Mouse (Mus musculus) heart, adult 2 months (tissue): ENCODE data around the gene Gpr137. TPM values are rescaled to one million over a fixed set of nuclear protein-coding genes. Genes with fewer than 3 reads are reported as not detected.
A peak's percentile ranks its signal among the peaks of the same experiment; 100 is the strongest.
"Not testable (repeated sequence)": the region's sequence is repeated elsewhere in the genome, so short reads cannot be mapped to it uniquely, and the experiment has no call there.

ENCODE experiments used
- DNase-seq, 2 experiments: peaks; one replicate each; pipeline ENCODE4 v3.0.0; 2021
- H3K27ac ChIP-seq: fragments of 200-600 bp; 2 replicates; pipeline ENCODE4 v1.8.1; 2022
- H3K27me3 ChIP-seq: fragments of 200-500 bp; 2 replicates; pipeline ENCODE4 v1.6.1; 2012; ENCODE audit warnings: mild to moderate bottlenecking, low read length, inconsistent platforms, mixed read lengths; ENCODE audit not compliant: control insufficient read depth, insufficient read depth
- H3K36me3 ChIP-seq: fragments of 200-500 bp; 2 replicates; pipeline ENCODE4 v1.6.1; 2012; ENCODE audit warnings: low read length, inconsistent platforms; ENCODE audit not compliant: control insufficient read depth, insufficient read depth
- H3K4me1 ChIP-seq: fragments of 200-500 bp; 2 replicates; pipeline ENCODE4 v1.6.1; 2011; ENCODE audit warnings: low read length; ENCODE audit not compliant: control insufficient read depth, insufficient read depth
- H3K4me3 ChIP-seq: fragments of 200-600 bp; 2 replicates; pipeline ENCODE4 v1.8.1; 2022
- H3K79me2 ChIP-seq: fragments of 200-500 bp; replicated peaks from 2 replicates; pipeline ENCODE4 v1.6.1; 2012; ENCODE audit warnings: mild to moderate bottlenecking, inconsistent platforms, low read length, moderate library complexity, mixed read lengths; ENCODE audit not compliant: control insufficient read depth, insufficient read depth
- H3K9ac ChIP-seq: fragments of 200-500 bp; 2 replicates; pipeline ENCODE4 v1.6.1; 2012; ENCODE audit warnings: low read depth, mild to moderate bottlenecking, control low read depth, inconsistent platforms, low read length, mixed read lengths
- CTCF ChIP-seq: fragments of 200-600 bp; IDR thresholded peaks from 2 replicates; pipeline ENCODE4 v1.8.1; 2022; ENCODE audit warnings: antibody characterized with exemption, mild to moderate bottlenecking, moderate library complexity
- EP300 ChIP-seq: fragments of 200-500 bp; IDR thresholded peaks from 2 replicates; pipeline ENCODE4 v1.6.1; 2011; ENCODE audit warnings: low read depth, low read length, control low read depth; ENCODE audit not compliant: insufficient read depth
- POLR2A ChIP-seq: fragments of 200-500 bp; IDR thresholded peaks from 2 replicates; pipeline ENCODE4 v1.6.1; 2011; ENCODE audit warnings: mild to moderate bottlenecking, low read depth, low read length, control low read depth; ENCODE audit not compliant: insufficient read depth
- WGBS: fragments of 180-500 bp; shearing (Covaris S2); methylation state at CpG from one replicate; pipeline ENCODE4 v1.1.7; 2018; 5-methylcytosine and 5-hydroxymethylcytosine counted together
- intact Hi-C: fragments of 180-260 bp; cut with DNase I; formaldehyde crosslinking; loops from one replicate; pipeline ENCODE4 v1.15.1; 2025
- polyA plus RNA-seq: library from polyadenylated mRNA; depleted of rRNA; stranded (reverse); fragments of >200 nt; gene quantifications from 2 replicates; pipeline ENCODE4 v1.2.3, GENCODE M21; 2012
- total RNA-seq, 2 experiments: library from RNA; stranded (reverse); gene quantifications; 2 replicates each; pipeline ENCODE4 v1.2.3; 2021

Gpr137 gene
- total and polyA plus RNA-seq, 3 experiments, result 34.1 to 53.4 (median 35.4) TPM

- Histone ChIP-seq H3K27ac (no peak overlapping the region), H3K4me3 (no peak overlapping the region), H3K36me3 (no peaks in the 10 kb centered on the region), H3K27me3 (no peaks in the 10 kb centered on the region), H3K9ac (no peak overlapping the region), H3K79me2 (no peaks in the 10 kb centered on the region; the same call in 1 of the 2 replicates), H3K4me1 (peaks cover 8% of the 10 kb centered on the region)
- TF ChIP-seq EP300 (no peak), CTCF (no peak), POLR2A (no peak)
- intact Hi-C loops, result no loop called here
- WGBS, result 86% methylated on average over 15 of the region's 15 CpGs
- DNase-seq, result no peak
Observed at GRCm38 (mm10) chr19:6912205-6912970, 29.9 kb downstream of the Gpr137 start.

GRCm38 (mm10) chr19:6911101-6912074 lies 30.9 kb downstream of the Gpr137 start:
- WGBS, result 82% methylated on average over 19 of the region's 19 CpGs

GRCm38 (mm10) chr19:6910306-6910705 lies 32.0 kb downstream of the Gpr137 start:
- H3K36me3 ChIP-seq, H3K27me3 ChIP-seq, DNase-seq, H3K4me1 ChIP-seq, intact Hi-C loops, H3K79me2 ChIP-seq: not testable (repeated sequence)
- H3K9ac ChIP-seq, result peak overlapping the region; percentile 64
- under 1% methylated on average over 30 of the region's 30 CpGs for WGBS
- H3K27ac ChIP-seq, result peak overlapping the region; percentile 99
- peak overlapping the region; percentile 84 for H3K4me3 ChIP-seq

More at GRCm38 (mm10) chr19:6911101-6912074, 30.9 kb downstream of the Gpr137 start:
- Histone ChIP-seq H3K4me1 (peaks cover 8% of the 10 kb centered on the region), H3K27me3 (no peaks in the 10 kb centered on the region), H3K27ac (no peak overlapping the region), H3K36me3 (no peaks in the 10 kb centered on the region), H3K79me2 (no peaks in the 10 kb centered on the region; the same call in 1 of the 2 replicates), H3K4me3 (no peak overlapping the region), H3K9ac (no peak overlapping the region)
- intact Hi-C loops, result no loop called here
- DNase-seq, result no peak
- TF ChIP-seq POLR2A, result no peak
- TF ChIP-seq EP300, result no peak

GRCm38 (mm10) chr19:6909507-6910289 lies 32.6 kb downstream of the Gpr137 start, which contains the start of the genes Trmt112 and Prdx5:
Gene Trmt112 (plus strand): TSS chr19:6909698.
Gene Prdx5 (minus strand): TSS chr19:6910106.
- under 1% methylated on average over 65 of the region's 65 CpGs for WGBS
- intact Hi-C loops, result loop anchor here (1.0 to 2.0 kb wide), 2 partner anchors 11 to 71 kb away; no protein-coding TSS in a partner anchor
- H3K9ac ChIP-seq, result peak within 1 kb of the TSS; percentile 66
- H3K79me2 ChIP-seq, result no peaks in the 10 kb centered on the region; the same call in 1 of the 2 replicates
- no peaks in the 10 kb centered on the region for H3K27me3 ChIP-seq
- TF ChIP-seq POLR2A (peak; percentile 89), EP300 (peak; percentile 75; the same call in 1 of the 2 replicates), CTCF (peak; percentile 14; the same call in 1 of the 2 replicates)
- peak; percentile 90 to 94 for DNase-seq
- no peaks in the 10 kb centered on the region for H3K36me3 ChIP-seq
- H3K27ac ChIP-seq, result peak within 1 kb of the TSS; percentile 99
- peak within 1 kb of the TSS; percentile 84 for H3K4me3 ChIP-seq
- peaks cover 8% of the 10 kb centered on the region for H3K4me1 ChIP-seq

GRCm38 (mm10) chr19:6909021-6909420 lies 33.3 kb downstream of the Gpr137 start:
- H3K4me3 ChIP-seq, result peak overlapping the region; percentile 84
- H3K79me2 ChIP-seq, result no peaks in the 10 kb centered on the region; the same call in 1 of the 2 replicates
- H3K36me3 ChIP-seq, result no peaks in the 10 kb centered on the region
- no peaks in the 10 kb centered on the region for H3K27me3 ChIP-seq
- peaks cover 7% of the 10 kb centered on the region for H3K4me1 ChIP-seq
- intact Hi-C loops, result loop anchor here (1.0 to 2.0 kb wide), 2 partner anchors 11 to 70 kb away; no protein-coding TSS in a partner anchor
- peak overlapping the region; percentile 66 for H3K9ac ChIP-seq
- 3% methylated on average over 11 of the region's 11 CpGs for WGBS
- no peak for DNase-seq
- peak overlapping the region; percentile 99 for H3K27ac ChIP-seq
- TF ChIP-seq POLR2A, result no peak
- no peak for TF ChIP-seq EP300
- no peak for TF ChIP-seq CTCF
